Mouse (Mus musculus) frontal cortex, adult 2 months (tissue): ENCODE results near the gene Zfp426. TPM values are rescaled to one million over a fixed set of nuclear protein-coding genes. Genes with fewer than 3 reads are reported as not detected.

Experiments used
- DNase-seq, 2 experiments: peaks; one replicate each; pipeline ENCODE4 v3.0.0; 2022; ENCODE audit warnings: low spot score in 1 of 2; ENCODE audit errors: extremely low spot score in 1 of 2
- polyA plus RNA-seq: library from polyadenylated mRNA; depleted of rRNA; stranded (reverse); fragments of >200 nt; gene quantifications from 2 replicates; pipeline ENCODE4 v1.2.3, GENCODE M21; 2012; rRNA removed

The Zfp426 gene
- polyA plus RNA-seq, 1 experiment = 20.1 TPM

GRCm38 (mm10) chr9:20459377-20460317 is 32.9 kb downstream of the Zfp426 start, which contains the start of gene Zfp26:
Gene Zfp26, minus strand, starts transcription at chr9:20460162.
- peak; percentile 69 to 88 for DNase-seq

- no peak for DNase-seq
Observed at GRCm38 (mm10) chr9:20453647-20454046, 38.9 kb downstream of the Zfp426 start.

GRCm38 (mm10) chr9:20451493-20451892 is 41.1 kb downstream of the Zfp426 start:
- no peak for DNase-seq

GRCm38 (mm10) chr9:20443183-20443783 is 49.3 kb downstream of the Zfp426 start:
- no peak for DNase-seq

- no peak for DNase-seq
Observed at GRCm38 (mm10) chr9:20430004-20430403, 62.5 kb downstream of the Zfp426 start.

Other genes with a start within 250 kb of the Zfp426 start
- not detected in 2 replicates for gene Olfr39, start 210.4 kb downstream of the Zfp426 start, polyA plus RNA-seq
- gene Olfr873, start 194.2 kb downstream of the Zfp426 start, polyA plus RNA-seq = not detected in 2 replicates
- 0.12 and 0.19 TPM in 2 replicates for gene Olfr18, start 156.7 kb downstream of the Zfp426 start, polyA plus RNA-seq
- 20.2 and 20.9 TPM in 2 replicates for gene Zfp560, start 107.6 kb downstream of the Zfp426 start, polyA plus RNA-seq
- gene Zfp26, start 32.6 kb downstream of the Zfp426 start, polyA plus RNA-seq = 9.2 and 10.7 TPM in 2 replicates
- 21.9 and 22.1 TPM in 2 replicates for gene Zfp266, start 28.7 kb upstream of the Zfp426 start, polyA plus RNA-seq
- gene Zfp846, start 88.5 kb upstream of the Zfp426 start, polyA plus RNA-seq = 13.4 and 15.2 TPM in 2 replicates
- 497 and 499 TPM in 2 replicates for gene Ubl5, start 150.1 kb upstream of the Zfp426 start, polyA plus RNA-seq
- gene Fbxl12, start 152.0 kb upstream of the Zfp426 start, polyA plus RNA-seq = 29.3 and 29.9 TPM in 2 replicates
- 38.9 and 42.4 TPM in 2 replicates for gene Pin1, start 159.3 kb upstream of the Zfp426 start, polyA plus RNA-seq